ENCODE assay signal across 10 mouse cellular contexts in the genomic region with DNA sequence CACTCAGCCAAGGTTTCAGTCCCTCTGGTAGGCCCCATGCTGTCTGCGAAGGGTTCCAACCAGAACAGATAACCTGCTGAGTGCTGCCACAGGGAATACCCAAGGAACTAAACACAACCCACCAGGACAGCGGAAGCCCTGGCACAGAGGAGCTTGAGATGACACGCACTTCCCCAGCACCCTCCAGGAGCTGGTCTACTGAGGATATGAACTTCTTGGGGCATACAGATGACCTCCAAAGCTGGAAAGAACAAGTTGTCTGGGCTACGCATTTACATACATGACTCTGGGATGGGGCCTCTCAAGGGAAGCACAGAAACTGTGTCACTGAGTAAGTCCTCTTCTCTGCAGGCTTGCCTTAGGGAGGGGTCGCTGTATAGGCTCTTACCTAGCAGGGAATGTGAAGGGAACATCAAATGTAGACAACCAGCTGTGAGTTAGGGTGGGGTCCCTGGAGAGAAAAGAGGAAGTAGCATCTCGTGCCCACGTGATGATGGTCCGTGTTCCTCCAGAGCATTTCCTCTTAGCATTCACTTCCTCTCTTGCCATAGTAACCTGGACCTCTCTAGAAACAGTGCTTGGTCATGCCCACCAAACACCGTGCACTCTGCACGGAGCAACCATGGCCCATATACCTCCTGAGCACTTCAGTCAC. TPM values are rescaled to one million over a fixed set of nuclear protein-coding genes. Genes with fewer than 3 reads are reported as not detected.
A peak's percentile ranks its signal among the peaks of the same experiment; 100 is the strongest.
DNase-seq lines count a peak whose midpoint lies in the region; ATAC-seq and TF ChIP-seq lines count a peak whose summit lies in the region.
"Had no signal": no experiment of that assay in that cellular context is flagged by ENCODE, and none has a peak within 500 bp of the region (broad histone marks: within the 10 kb centered on the region; RNA-seq: fewer than 3 reads in every experiment).

No protein-coding gene starts in this region.

- H3K9ac ChIP-seq in heart, embryonic 12.5 days = no peak overlapping the region
- H3K9ac ChIP-seq in midbrain, postnatal 0 days (replicated peaks; ENCODE audit: low read length, poor library complexity, severe bottlenecking) = no peak overlapping the region
- H3K9ac ChIP-seq: neural tube, embryonic 13.5 days had no signal

- H3K36me3 ChIP-seq in E14TG2a.4 (ENCODE audit: insufficient read depth, low read length) = peaks cover 12% of the 10 kb centered on the region
- H3K36me3 ChIP-seq in heart, embryonic 12.5 days = no peaks in the 10 kb centered on the region
- H3K36me3 ChIP-seq in midbrain, postnatal 0 days (ENCODE audit: insufficient read depth, low read length) = no peaks in the 10 kb centered on the region
- H3K36me3 ChIP-seq: limb, embryonic 10.5 days; neural tube, embryonic 13.5 days had no signal

- no peak; the same call in 1 of the 2 replicates for ATAC-seq in heart, embryonic 12.5 days (ENCODE audit: insufficient number of reproducible peaks, low FRiP score)
- peak; percentile 82 for ATAC-seq in megakaryocyte progenitor cell, adult 5-6 weeks (replicated peaks; ENCODE audit: poor library complexity)
- ATAC-seq in midbrain, postnatal 0 days (ENCODE audit: low FRiP score) = no peak

- H3K4me2 ChIP-seq in heart, embryonic 12.5 days = no peak overlapping the region
- H3K4me2 ChIP-seq in midbrain, postnatal 0 days (ENCODE audit: low read depth, low read length, poor library complexity, severe bottlenecking) = no peak overlapping the region
- H3K4me2 ChIP-seq: neural tube, embryonic 13.5 days had no signal

- H3K27ac ChIP-seq in heart, embryonic 12.5 days (ENCODE audit: poor library complexity, severe bottlenecking) = 0 out of 2 replicates have a peak overlapping the region, but pooled peaks have one; percentile 28
- no peak overlapping the region for H3K27ac ChIP-seq in midbrain, postnatal 0 days (ENCODE audit: low read depth, low read length)
- H3K27ac ChIP-seq: limb, embryonic 10.5 days; neural tube, embryonic 13.5 days had no signal

- no peaks in the 10 kb centered on the region for H3K27me3 ChIP-seq in E14TG2a.4 (ENCODE audit: insufficient read depth, low read length)
- H3K27me3 ChIP-seq in heart, embryonic 12.5 days (replicated peaks) = no peaks in the 10 kb centered on the region
- H3K27me3 ChIP-seq in midbrain, postnatal 0 days (ENCODE audit: insufficient read depth, low read length) = no peaks in the 10 kb centered on the region
- H3K27me3 ChIP-seq: neural tube, embryonic 13.5 days had no signal

- no peaks in the 10 kb centered on the region for H3K9me3 ChIP-seq in E14TG2a.4 (ENCODE audit: low read length)
- H3K9me3 ChIP-seq in heart, embryonic 12.5 days (replicated peaks) = no peaks in the 10 kb centered on the region
- H3K9me3 ChIP-seq in midbrain, postnatal 0 days (ENCODE audit: low read length) = no peaks in the 10 kb centered on the region
- H3K9me3 ChIP-seq: limb, embryonic 10.5 days; neural tube, embryonic 13.5 days had no signal

- H3K4me3 ChIP-seq in E14TG2a.4 (replicated peaks; ENCODE audit: low read length) = 0 out of 2 replicates have a peak overlapping the region, but pooled peaks have one; percentile 17
- H3K4me3 ChIP-seq in heart, embryonic 12.5 days = no peak overlapping the region
- no peak overlapping the region for H3K4me3 ChIP-seq in midbrain, postnatal 0 days (ENCODE audit: low read depth, low read length)
- H3K4me3 ChIP-seq: limb, embryonic 10.5 days; neural tube, embryonic 13.5 days had no signal

- peaks cover 90% of the 10 kb centered on the region for H3K4me1 ChIP-seq in E14TG2a.4 (replicated peaks; ENCODE audit: low read depth, low read length)
- H3K4me1 ChIP-seq in heart, embryonic 12.5 days (replicated peaks) = peaks cover 60% of the 10 kb centered on the region
- H3K4me1 ChIP-seq in midbrain, postnatal 0 days (ENCODE audit: insufficient read depth, low read length) = no peaks in the 10 kb centered on the region

- no peak for TF ChIP-seq CTCF in E14TG2a.4 (conservative IDR thresholded peaks at IDR 0.05; ENCODE audit: low read length)
- no peak for TF ChIP-seq CTCF in midbrain, postnatal 0 days (IDR thresholded peaks at IDR 0.05)

- WGBS in heart, embryonic 12.5 days = 76% methylated on average over 10 of the region's 10 CpGs
- WGBS in midbrain, postnatal 0 days = 87% methylated on average over 10 of the region's 10 CpGs

- peak; percentile 91 for DNase-seq in A20 (ENCODE audit: low read depth, low spot score)
- no peak for DNase-seq in midbrain, postnatal 0 days (ENCODE audit: low spot score)
- DNase-seq in adrenal gland, postnatal 25 days = no peak
- DNase-seq in urinary bladder, adult 18-20 months (ENCODE audit: low spot score in 2 of 2) = no peak
- DNase-seq in ovary, adult 18-20 months (ENCODE audit: low spot score) = no peak

RNA-seq across cellular contexts. Expression of gene Tbc1d14, which starts 30.2 kb away (rescaled TPM):
- polyA plus RNA-seq in heart, embryonic 12.5 days (2016; fragmentation: Nextera tagmentation; extraction: Ambion mirVana) = 20.0 and 22.3 TPM in 2 replicates
- 13.7 and 19.5 TPM in 2 replicates for total RNA-seq in megakaryocyte progenitor cell, adult 5-6 weeks (2015)
- total RNA-seq in megakaryocyte progenitor cell, adult 5-6 weeks (2017) = 5.8 and 6.7 TPM in 2 replicates
- total RNA-seq in midbrain, postnatal 0 days (2014; rRNA removed) = 29.3 and 30.5 TPM in 2 replicates
- polyA plus RNA-seq in midbrain, postnatal 0 days (2015; fragmentation: Nextera tagmentation; extraction: Ambion mirVana) = 51.0 and 53.3 TPM in 2 replicates
- total RNA-seq in adrenal gland, postnatal 25 days (2021) = 31.5 and 42.4 TPM in 2 replicates
